Mouse (Mus musculus): ENCODE data around the gene Rcl1. TPM values are rescaled to one million over a fixed set of nuclear protein-coding genes. Genes with fewer than 3 reads are reported as not detected.
A peak's percentile ranks its signal among the peaks of the same experiment; 100 is the strongest.

Rcl1 gene
- polyA plus RNA-seq (2015; fragmentation: Nextera tagmentation; extraction: Ambion mirVana): 54.7 and 55.3 TPM in 2 replicates

GRCm38 (mm10) chr19:29100874-29101542 is at the start of gene Rcl1:
Gene Rcl1 (plus strand): TSS chr19:29101375.
- 0 out of 2 replicates have a peak, but pooled peaks cover 3% of the 10 kb centered on the region for H3K27me3 ChIP-seq
- H3K27ac ChIP-seq: peak within 1 kb of the TSS; percentile 67; the same call in 1 of the 2 replicates
- no peaks in the 10 kb centered on the region for H3K9me3 ChIP-seq
- under 1% methylated on average over 57 of the region's 58 CpGs for WGBS
- H3K36me3 ChIP-seq: no peaks in the 10 kb centered on the region
- H3K4me1 ChIP-seq: peaks cover 16% of the 10 kb centered on the region
- H3K4me2 ChIP-seq (replicated peaks): peak within 1 kb of the TSS; percentile 77
- peak within 1 kb of the TSS; percentile 80 for H3K9ac ChIP-seq
- ATAC-seq (ENCODE audit: low FRiP score, low read depth): peak; percentile 100
- H3K4me3 ChIP-seq: peak within 1 kb of the TSS; percentile 98

GRCm38 (mm10) chr19:29052786-29053185 is 48.4 kb upstream of the Rcl1 start:
- no peak overlapping the region for H3K4me2 ChIP-seq (replicated peaks)
- no peaks in the 10 kb centered on the region for H3K9me3 ChIP-seq
- 87% methylated on average over 12 of the region's 12 CpGs for WGBS
- no peak overlapping the region for H3K4me3 ChIP-seq
- H3K9ac ChIP-seq: no peak overlapping the region
- no peaks in the 10 kb centered on the region for H3K36me3 ChIP-seq
- H3K27me3 ChIP-seq: no peaks in the 10 kb centered on the region
- peaks cover 5% of the 10 kb centered on the region; the same call in 1 of the 2 replicates for H3K4me1 ChIP-seq
- no peak for ATAC-seq (ENCODE audit: low FRiP score, low read depth)
- no peak overlapping the region for H3K27ac ChIP-seq

- WGBS: 73% methylated on average over 6 of the region's 6 CpGs
These were observed 46.6 kb upstream of the Rcl1 start for GRCm38 (mm10) chr19:29054594-29054993.

GRCm38 (mm10) chr19:29055469-29055868 is 45.7 kb upstream of the Rcl1 start:
- Histone ChIP-seq H3K9ac (no peak overlapping the region), H3K27me3 (no peaks in the 10 kb centered on the region), H3K4me1 (peaks cover 5% of the 10 kb centered on the region), H3K36me3 (no peaks in the 10 kb centered on the region), H3K4me2 (replicated peaks) (no peak overlapping the region), H3K4me3 (no peak overlapping the region), H3K9me3 (no peaks in the 10 kb centered on the region), H3K27ac (no peak overlapping the region)
- no peak for ATAC-seq (ENCODE audit: low FRiP score, low read depth)
- 91% methylated on average over 4 of the region's 4 CpGs for WGBS

More at GRCm38 (mm10) chr19:29054594-29054993, 46.6 kb upstream of the Rcl1 start:
- Histone ChIP-seq H3K4me2 (replicated peaks) (no peak overlapping the region), H3K36me3 (no peaks in the 10 kb centered on the region), H3K9me3 (no peaks in the 10 kb centered on the region), H3K27ac (no peak overlapping the region), H3K4me1 (no peaks in the 10 kb centered on the region), H3K27me3 (no peaks in the 10 kb centered on the region), H3K4me3 (no peak overlapping the region), H3K9ac (no peak overlapping the region)
- ATAC-seq (ENCODE audit: low FRiP score, low read depth): no peak

- Histone ChIP-seq H3K9me3 (no peaks in the 10 kb centered on the region), H3K4me3 (no peak overlapping the region)
These were observed 42.4 kb upstream of the Rcl1 start for GRCm38 (mm10) chr19:29058741-29059140.

GRCm38 (mm10) chr19:29059688-29060087 is 41.5 kb upstream of the Rcl1 start:
- H3K27ac ChIP-seq: no peak overlapping the region
- WGBS: 79% methylated on average over 2 of the region's 2 CpGs
- H3K36me3 ChIP-seq: no peaks in the 10 kb centered on the region
- H3K4me2 ChIP-seq (replicated peaks): no peak overlapping the region
- H3K9ac ChIP-seq: no peak overlapping the region
- H3K27me3 ChIP-seq: no peaks in the 10 kb centered on the region
- ATAC-seq (ENCODE audit: low FRiP score, low read depth): no peak
- H3K4me1 ChIP-seq: peaks cover 11% of the 10 kb centered on the region
- H3K4me3 ChIP-seq: no peak overlapping the region
- H3K9me3 ChIP-seq: no peaks in the 10 kb centered on the region

More at GRCm38 (mm10) chr19:29058741-29059140, 42.4 kb upstream of the Rcl1 start:
- no peaks in the 10 kb centered on the region for H3K27me3 ChIP-seq
- ATAC-seq (ENCODE audit: low FRiP score, low read depth): no peak
- H3K27ac ChIP-seq: no peak overlapping the region
- peaks cover 11% of the 10 kb centered on the region for H3K4me1 ChIP-seq
- H3K36me3 ChIP-seq: no peaks in the 10 kb centered on the region
- WGBS: 84% methylated on average over 5 of the region's 5 CpGs
- no peak overlapping the region for H3K9ac ChIP-seq
- no peak overlapping the region for H3K4me2 ChIP-seq (replicated peaks)

- Histone ChIP-seq H3K9me3 (no peaks in the 10 kb centered on the region), H3K27ac (no peak overlapping the region), H3K4me1 (peaks cover 11% of the 10 kb centered on the region), H3K36me3 (no peaks in the 10 kb centered on the region), H3K4me3 (no peak overlapping the region), H3K27me3 (no peaks in the 10 kb centered on the region), H3K9ac (no peak overlapping the region), H3K4me2 (replicated peaks) (no peak overlapping the region)
- 14% methylated on average over 6 of the region's 6 CpGs for WGBS
- ATAC-seq (ENCODE audit: low FRiP score, low read depth): no peak
These were observed 40.9 kb upstream of the Rcl1 start for GRCm38 (mm10) chr19:29060299-29060698.

GRCm38 (mm10) chr19:29063009-29063408 is 38.2 kb upstream of the Rcl1 start:
- Histone ChIP-seq H3K27me3 (no peaks in the 10 kb centered on the region), H3K4me1 (peaks cover 14% of the 10 kb centered on the region), H3K9me3 (no peaks in the 10 kb centered on the region), H3K9ac (no peak overlapping the region), H3K4me2 (replicated peaks) (no peak overlapping the region), H3K4me3 (no peak overlapping the region), H3K27ac (no peak overlapping the region), H3K36me3 (no peaks in the 10 kb centered on the region)
- no peak for ATAC-seq (ENCODE audit: low FRiP score, low read depth)
- 85% methylated on average over 5 of the region's 5 CpGs for WGBS

- H3K4me2 ChIP-seq (replicated peaks): peak overlapping the region; percentile 46
- H3K9ac ChIP-seq: no peak overlapping the region
- no peaks in the 10 kb centered on the region for H3K36me3 ChIP-seq
- no peaks in the 10 kb centered on the region for H3K27me3 ChIP-seq
- 17% methylated on average over 18 of the region's 18 CpGs for WGBS
- no peak overlapping the region; the same call in 1 of the 2 replicates for H3K4me3 ChIP-seq
- H3K9me3 ChIP-seq: no peaks in the 10 kb centered on the region
- H3K27ac ChIP-seq: 0 out of 2 replicates have a peak overlapping the region, but pooled peaks have one; percentile 10
- H3K4me1 ChIP-seq: peaks cover 14% of the 10 kb centered on the region
- peak; percentile 57; the same call in 1 of the 2 replicates for ATAC-seq (ENCODE audit: low FRiP score, low read depth)
These were observed 37.4 kb upstream of the Rcl1 start for GRCm38 (mm10) chr19:29063577-29064363.

GRCm38 (mm10) chr19:29064451-29065102 is 36.6 kb upstream of the Rcl1 start:
- Histone ChIP-seq H3K36me3 (no peaks in the 10 kb centered on the region), H3K27me3 (no peaks in the 10 kb centered on the region), H3K4me1 (peaks cover 22% of the 10 kb centered on the region), H3K9me3 (no peaks in the 10 kb centered on the region), H3K9ac (no peak overlapping the region), H3K27ac (peak overlapping the region; percentile 10; the same call in 1 of the 2 replicates), H3K4me3 (no peak overlapping the region), H3K4me2 (replicated peaks) (peak overlapping the region; percentile 46; the same call in 1 of the 2 replicates)
- no peak for ATAC-seq (ENCODE audit: low FRiP score, low read depth)
- 63% methylated on average over 9 of the region's 9 CpGs for WGBS

GRCm38 (mm10) chr19:29066981-29067471 is 34.1 kb upstream of the Rcl1 start:
- H3K4me2 ChIP-seq (replicated peaks): peak overlapping the region; percentile 36
- no peaks in the 10 kb centered on the region for H3K27me3 ChIP-seq
- H3K4me3 ChIP-seq: 0 out of 2 replicates have a peak overlapping the region, but pooled peaks have one; percentile 4
- H3K27ac ChIP-seq: no peak overlapping the region
- 17% methylated on average over 11 of the region's 11 CpGs for WGBS
- ATAC-seq (ENCODE audit: low FRiP score, low read depth): no peak; the same call in 1 of the 2 replicates
- H3K4me1 ChIP-seq: peaks cover 21% of the 10 kb centered on the region
- no peak overlapping the region for H3K9ac ChIP-seq
- H3K9me3 ChIP-seq: no peaks in the 10 kb centered on the region
- no peaks in the 10 kb centered on the region for H3K36me3 ChIP-seq
